Mouse (Mus musculus) ovary, adult 18-20 months (tissue): ENCODE measurements around the gene Syde2.
A peak's percentile ranks its signal among the peaks of the same experiment; 100 is the strongest.
"Not testable (repeated sequence)": the region's sequence is repeated elsewhere in the genome, so short reads cannot be mapped to it uniquely, and the experiment has no call there.

Experiments
- DNase-seq: peaks from one replicate; pipeline ENCODE4 v3.0.0; 2022; ENCODE audit warnings: low spot score, mixed read lengths

Syde2 gene

DNA sequence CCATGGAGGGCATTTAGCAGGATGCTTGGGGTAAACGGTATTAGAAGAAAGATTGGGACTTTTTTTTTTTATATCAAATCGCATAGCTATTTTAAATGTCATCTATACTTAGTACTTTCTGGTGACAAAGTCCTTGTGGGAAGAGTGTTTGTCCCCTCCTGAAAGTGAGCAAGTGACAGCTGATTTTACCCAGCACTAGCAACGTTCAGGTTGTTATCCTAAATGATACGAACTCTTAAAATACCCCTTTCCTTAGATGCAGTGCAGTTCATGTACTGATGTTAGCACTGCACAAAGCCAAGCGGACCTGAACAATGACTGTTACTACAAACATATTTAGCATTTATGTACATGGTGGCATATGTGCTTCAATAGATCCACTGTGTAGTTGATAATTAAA lies 20.9 kb upstream of the Syde2 start:
- no peak for DNase-seq

- no peak for DNase-seq
These were observed 18.6 kb upstream of the Syde2 start for GRCm38 (mm10) chr3:145969031-145969501.

- DNase-seq = no peak
These were observed 16.2 kb upstream of the Syde2 start for GRCm38 (mm10) chr3:145971501-145971900.

DNA sequence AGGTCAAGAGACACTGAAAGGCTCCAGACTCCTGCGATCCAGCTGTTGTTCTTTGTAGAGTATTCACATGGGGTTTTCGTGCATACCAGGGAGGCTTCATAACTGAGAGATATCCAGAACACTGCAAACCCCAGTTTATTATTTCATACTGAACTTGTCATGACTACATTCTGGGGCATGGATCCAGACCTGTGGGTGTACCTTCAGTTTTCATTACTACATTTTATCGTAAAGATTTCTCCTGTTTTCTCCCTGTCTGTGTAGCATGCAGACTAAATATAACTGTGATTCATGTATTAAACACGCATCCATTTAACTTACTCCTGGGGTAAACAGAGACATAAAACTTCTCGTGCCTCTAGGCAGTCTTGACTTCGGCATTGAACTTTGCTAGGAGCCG lies 12.7 kb upstream of the Syde2 start:
- DNase-seq = no peak

DNA sequence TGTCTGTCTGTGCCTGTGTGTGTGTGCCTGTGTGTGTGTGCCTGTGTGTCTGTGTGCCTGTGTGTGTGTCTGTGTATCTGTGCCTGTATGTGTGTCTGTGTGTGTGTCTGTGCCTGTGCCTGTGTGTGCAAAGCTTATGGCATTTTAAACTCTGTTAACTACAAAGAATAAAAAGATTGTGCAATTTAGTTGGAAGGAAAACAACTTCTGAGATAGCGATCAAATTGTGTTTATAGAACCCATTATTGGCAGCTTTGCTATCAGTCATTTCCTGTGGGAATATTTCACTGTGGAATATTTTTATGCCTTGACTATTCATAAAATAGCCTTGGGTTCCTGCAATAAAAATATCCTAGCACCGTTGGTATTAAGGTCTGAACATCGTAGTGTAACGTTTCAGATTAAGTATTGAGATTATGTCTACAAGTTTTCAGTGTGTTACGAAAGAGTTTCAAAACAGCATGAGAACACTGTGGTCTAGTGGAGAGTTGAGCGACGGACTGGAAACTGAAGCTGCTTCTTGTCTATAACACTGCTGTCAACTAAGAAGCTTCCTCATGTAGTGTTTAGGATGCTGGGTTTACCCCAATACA lies 2.2 kb upstream of the Syde2 start:
- DNase-seq = no peak

DNA sequence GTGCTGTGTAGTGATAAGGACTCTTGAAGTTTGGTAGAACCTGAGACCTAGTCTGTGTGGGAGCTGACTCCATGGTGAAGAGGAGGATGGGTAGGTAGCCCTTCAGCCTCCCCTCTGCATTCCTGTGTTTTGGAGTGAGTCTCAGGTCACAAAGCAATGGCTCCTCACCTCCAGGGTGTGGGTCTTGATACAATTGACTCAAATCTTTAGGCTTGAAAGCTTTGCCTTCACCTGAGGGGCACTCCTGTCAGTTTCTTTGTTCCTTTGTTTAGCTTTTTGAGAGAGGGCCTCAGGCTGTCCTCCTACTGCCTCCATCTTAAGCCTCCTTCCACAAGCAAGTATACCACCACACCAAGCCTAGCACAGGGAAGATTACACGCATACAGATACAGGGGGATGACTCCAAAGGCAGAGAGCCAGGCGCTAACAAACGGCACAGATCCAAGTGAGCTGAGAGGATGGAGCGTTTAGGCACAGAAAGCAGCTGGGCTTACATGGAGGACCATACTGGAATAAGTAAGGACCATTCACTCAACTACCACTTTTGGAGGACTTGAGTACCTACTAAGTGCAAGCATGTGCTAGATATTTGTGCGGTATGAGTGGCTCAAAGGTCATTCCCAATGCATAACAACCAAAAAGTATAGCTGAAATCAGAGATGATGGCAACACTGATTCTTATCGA lies 1.2 kb upstream of the Syde2 start:
- no peak for DNase-seq

DNA sequence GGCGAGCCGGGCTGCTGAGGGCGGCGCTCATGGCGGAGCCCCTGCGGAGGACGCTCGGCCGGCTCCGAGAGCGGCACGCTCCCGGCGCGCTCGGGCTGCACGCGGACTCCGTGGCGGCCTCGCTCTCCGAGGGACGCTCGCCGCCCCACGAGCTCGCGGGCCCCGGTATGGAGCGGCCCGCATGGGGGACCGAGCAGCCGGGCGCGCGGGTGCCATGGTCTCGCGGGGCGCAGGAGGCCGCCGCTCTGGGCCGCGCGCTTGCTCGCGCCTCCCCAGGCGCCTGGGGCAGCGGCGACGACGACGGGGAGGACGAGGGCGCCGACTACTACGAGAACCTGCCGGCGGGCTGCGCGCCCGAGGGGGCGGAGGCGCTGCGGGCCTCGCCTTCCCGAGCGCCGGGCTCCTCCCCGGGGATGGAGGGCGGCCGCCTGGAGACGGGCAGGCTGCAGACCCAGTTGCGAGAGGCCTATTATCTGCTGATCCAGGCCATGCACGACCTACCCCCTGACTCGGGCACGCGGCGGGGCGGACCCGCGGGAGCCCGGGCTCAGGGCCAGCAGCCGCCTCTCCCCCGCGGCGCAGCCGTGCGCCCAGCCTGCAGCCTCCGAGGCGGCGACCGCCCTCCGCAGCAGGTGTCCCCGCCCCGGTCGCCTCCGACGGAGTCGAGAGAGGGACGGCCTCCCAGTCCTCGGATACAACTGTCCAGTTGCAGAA lies 457 bp downstream of the Syde2 start:
- DNase-seq = peak; percentile 89

GRCm38 (mm10) chr3:145988684-145989575 lies 1.3 kb downstream of the Syde2 start:
- no peak for DNase-seq

DNA sequence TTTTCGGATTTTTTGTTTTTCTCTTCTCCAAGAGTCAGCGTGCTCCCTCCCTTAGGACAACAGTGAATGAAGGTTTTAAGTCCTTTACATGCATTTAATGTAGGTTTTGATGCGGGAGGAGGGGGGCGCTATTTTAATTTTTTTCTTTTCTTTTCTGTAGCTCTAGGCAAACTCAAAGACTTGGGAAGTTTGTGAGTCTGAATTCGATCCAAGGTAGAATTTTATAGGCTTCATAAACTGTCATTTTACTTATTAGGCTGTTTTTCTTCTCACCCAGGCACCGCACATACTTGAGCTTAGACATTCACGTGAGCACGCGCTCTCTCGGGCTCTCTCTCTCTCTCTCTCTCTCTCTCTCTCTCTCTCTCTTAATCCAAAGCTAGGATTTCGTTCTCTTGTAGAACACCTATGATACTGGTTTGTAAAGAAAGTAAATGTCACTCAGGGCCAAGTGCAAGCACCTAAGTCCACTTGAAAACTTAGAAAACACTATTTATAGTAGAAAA lies 2.0 kb downstream of the Syde2 start:
- no peak for DNase-seq

- DNase-seq = no peak
These were observed 3.5 kb downstream of the Syde2 start for GRCm38 (mm10) chr3:145991130-145991529.

DNA sequence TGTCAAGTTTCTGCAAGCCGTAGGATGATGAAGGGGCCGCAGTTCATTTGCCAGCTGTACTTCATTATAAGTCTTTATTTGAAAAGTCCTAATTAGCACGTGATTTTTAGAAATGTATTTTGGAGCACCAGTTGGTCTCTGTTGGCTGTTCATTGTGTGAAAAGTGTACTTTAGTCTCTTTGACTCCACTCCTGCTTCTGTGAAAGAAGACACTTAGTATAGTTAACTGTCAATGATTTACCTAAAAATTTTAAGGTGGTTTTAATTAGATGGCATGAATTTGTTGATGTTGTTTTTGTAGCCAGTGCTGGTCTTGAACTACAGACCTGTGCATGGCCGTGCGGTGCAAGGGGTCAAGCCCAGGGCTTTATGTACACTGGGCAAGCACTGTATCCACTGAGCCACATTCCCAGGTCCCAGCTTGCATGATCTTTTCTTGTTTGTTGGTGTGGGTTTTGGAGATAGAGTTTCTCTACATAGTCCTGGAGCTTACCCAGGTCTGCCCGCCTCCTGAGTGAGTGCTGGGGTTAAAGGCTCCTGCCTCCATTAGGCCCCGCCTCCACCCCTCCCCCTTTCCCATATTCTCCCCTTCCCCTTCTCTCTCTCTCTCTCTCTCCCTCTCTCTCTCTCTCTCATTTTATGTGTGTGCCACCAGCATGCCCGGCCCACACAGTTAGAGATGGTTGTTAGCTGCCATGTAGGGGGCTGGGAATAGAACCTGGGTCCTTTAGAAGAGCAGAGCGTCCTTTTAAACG lies 4.5 kb downstream of the Syde2 start:
- no peak for DNase-seq

DNA sequence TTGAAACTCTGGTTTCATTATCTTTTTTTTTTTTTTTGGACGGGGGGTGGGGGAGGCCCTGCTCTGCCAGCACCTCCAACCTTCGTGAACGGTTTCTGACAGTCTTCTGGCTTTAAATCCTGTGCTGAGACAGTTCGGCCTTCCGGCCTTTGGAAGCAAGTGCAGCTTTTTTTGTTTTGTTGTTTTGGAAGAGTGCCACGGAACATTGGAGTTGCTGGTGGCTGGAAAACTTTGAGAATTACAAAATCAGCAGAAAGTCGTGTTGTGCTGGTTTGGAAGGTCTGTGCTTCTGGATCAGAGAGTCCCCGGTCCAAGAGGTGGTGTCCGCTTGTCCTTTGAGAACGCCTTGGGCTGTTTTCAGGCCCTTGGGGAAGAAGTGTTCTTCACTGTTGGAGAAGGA lies 5.1 kb downstream of the Syde2 start:
- peak; percentile 45 for DNase-seq

- DNase-seq = no peak
These were observed 6.0 kb downstream of the Syde2 start for GRCm38 (mm10) chr3:145993481-145994201.

DNA sequence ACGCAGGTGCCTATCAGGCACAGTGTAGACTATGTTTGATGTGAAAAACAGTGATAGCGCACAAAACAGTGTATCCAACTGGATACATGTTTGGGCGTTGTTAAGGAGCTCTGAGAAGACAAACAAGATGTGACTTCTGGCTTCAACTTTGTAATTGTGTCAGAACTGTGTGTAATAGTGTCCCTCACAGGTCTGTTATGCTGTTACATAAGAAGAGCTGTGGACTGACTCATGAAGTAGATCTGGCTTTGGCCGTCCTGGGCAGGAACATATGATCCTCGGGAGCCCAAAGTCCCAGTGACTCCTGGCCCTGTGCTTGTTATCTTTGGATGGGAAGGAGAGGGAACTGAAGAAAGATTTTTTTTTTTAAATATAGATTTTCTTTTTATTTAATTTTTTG lies 7.8 kb downstream of the Syde2 start:
- no peak for DNase-seq

DNA sequence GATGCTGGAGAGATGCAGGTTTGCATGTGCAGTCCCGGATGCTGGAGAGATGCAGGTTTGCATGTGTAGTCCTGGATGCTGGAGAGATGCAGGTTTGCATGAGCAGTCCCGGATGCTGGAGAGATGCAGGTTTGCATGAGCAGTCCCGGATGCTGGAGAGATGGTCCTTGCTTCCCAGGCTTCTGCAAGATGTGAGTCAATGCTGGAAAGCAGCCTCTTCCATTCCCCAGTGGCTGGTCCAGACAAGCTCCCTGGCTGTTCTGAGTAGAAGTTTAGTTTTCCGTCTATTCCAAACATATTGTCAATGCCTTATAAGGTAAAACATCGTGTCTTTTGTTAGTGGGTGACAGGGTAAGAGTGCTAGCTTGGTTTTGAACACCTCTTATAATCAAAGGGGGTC lies 8.9 kb downstream of the Syde2 start:
- not testable (repeated sequence) for DNase-seq

DNA sequence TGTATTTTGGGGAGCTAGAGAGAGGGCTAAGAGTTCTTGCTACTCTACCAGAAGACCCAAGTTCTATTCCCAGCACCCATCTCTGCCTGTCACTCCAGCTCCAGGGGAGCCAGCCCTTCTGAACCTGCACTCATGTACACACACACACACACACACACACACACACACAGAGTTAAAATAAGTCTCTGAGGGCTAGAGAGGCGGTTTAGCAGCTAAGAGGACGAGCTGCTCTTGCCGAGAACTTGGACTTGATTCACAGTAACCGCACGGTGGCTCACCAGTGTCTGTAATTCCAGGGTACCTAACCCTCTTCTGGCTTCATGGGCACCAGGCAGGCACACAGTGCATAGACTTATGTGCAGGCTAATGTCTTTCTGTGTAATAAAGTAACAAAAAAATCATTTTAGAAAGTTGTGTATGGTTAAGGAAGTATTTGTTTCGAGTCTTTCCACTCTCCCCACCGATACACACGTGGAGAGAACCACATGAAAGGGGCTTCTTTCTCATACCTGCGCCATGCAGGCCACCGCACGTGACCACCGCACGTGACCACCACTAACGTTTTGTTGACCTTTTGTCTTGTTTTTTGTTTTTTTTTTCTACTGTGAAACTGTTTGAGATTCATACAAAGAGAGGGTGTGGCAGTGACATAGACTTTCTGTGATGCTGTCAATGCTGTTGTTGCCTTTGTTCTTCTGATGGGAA lies 16.8 kb downstream of the Syde2 start:
- DNase-seq = no peak

DNA sequence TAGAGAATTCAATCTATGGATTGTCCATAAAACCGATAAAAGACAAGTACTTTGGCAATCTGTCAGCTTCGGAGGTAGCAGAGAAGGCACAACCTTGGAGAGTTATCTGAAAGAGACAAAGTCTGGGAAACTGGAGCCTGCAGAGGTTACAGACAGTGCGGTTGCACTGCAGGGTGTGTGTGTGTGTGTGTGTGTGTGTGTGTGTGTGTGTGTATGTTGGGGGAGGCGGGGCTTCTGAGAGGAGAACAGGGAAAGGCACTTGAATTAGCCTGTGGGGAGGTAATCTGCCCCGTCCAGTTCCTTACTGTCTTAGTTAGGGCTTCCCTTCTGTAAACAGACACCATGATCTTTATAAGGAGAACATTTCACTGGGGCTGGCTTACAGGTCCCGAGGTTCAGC lies 20.2 kb downstream of the Syde2 start:
- DNase-seq = no peak

DNA sequence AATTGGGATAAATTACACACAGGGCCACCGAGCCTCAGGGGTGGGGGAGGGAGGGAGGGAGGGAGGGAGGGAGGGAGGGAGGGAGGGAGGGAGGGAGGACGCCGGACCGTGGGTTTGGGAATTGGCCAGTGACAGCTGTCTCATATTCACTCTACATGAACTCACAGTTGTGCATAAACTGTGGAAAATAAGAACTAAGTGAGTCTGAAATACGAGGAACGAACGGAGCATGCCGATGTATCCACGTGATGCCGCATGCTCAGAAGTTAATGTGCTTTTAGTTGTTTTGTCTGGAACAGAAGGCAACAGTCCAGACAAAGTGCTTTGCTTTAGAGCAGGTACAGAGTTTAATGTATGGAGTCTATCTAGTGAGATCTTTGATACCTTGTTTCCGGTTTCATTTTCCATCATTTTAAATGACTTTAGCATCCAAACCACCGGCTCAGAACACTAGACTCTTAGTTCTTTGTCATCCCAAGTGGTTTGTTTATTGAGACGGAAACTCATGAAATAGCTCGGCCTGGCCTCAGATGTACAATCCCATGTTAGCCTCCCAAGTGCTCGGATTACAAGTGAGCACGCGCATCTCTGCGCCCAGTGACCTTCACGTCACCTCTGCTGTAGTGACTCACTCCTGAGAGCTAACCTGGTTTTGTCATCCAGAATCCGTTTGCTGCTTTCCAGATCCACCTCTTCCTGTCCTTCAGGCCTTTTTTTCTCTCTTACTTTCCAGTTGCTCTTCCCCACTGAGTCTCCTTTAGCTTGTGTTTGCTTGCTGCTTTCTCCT lies 22.4 kb downstream of the Syde2 start:
- DNase-seq = no peak

DNA sequence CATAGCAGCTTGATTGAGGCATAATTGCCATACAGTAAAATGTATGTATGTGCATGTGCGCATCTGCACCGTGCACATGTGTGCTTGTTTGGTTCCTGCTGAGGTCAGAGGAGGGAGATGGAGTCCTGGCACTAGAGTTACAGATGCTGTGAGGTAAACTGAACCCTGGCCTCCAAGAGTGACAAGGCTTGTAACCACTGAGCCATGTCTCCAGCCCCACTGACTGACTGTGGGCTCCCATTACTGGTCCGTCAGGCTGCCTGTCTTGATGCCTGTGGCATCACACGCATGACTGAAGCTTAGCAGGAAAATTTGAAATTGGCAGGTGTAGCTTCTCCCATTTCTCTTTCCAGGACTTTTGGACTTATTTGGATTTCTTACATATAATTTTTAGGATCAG lies 23.1 kb downstream of the Syde2 start:
- DNase-seq = no peak
